Mouse (Mus musculus) heart, adult 11 months (tissue): ENCODE measurements around the gene Slc17a7.
A peak's percentile ranks its signal among the peaks of the same experiment; 100 is the strongest.

Experiments
- DNase-seq: peaks from one replicate; pipeline ENCODE4 v3.0.0; 2022

Slc17a7 gene

GRCm38 (mm10) chr7:45179469-45179868, 15.7 kb downstream of the Slc17a7 start, which contains the start of gene Gfy:
Gfy (minus strand) TSS chr7:45179569.
- no peak for DNase-seq

DNA sequence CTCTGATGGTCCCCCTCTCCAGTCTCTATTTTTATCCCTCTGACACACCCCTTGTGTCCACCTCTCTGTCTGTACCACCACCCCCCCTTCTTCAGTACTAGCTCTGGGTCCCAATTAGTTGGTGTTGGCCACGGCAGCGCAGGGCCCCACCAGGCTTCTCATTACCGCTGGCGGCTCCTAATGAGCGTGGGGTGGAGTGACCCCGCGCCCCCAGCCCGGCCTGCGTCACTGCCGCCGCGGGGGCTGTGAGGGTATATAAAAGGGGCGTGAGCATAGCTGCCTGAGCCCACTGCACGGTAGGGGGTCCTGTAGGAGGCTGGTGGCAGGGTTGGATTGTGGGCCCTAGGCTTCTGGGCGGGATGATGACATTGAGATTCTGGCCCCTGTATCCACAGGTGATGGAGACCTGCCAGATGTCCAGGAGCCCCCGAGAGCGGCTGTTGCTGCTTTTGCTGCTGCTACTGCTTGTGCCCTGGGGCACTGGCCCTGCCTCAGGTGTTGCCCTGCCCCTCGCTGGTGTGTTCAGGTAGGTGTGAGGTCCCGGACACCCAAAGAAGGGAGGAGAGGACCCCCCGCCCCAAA, 17.2 kb downstream of the Slc17a7 start, which contains the start of gene Pth2:
Pth2 (plus strand) TSS at position 100 of the 582 bp plus-strand sequence.
- DNase-seq = no peak

GRCm38 (mm10) chr7:45181540-45181939, 17.8 kb downstream of the Slc17a7 start:
- DNase-seq = no peak

GRCm38 (mm10) chr7:45182199-45182601, 18.5 kb downstream of the Slc17a7 start:
- DNase-seq = peak; percentile 99

DNA sequence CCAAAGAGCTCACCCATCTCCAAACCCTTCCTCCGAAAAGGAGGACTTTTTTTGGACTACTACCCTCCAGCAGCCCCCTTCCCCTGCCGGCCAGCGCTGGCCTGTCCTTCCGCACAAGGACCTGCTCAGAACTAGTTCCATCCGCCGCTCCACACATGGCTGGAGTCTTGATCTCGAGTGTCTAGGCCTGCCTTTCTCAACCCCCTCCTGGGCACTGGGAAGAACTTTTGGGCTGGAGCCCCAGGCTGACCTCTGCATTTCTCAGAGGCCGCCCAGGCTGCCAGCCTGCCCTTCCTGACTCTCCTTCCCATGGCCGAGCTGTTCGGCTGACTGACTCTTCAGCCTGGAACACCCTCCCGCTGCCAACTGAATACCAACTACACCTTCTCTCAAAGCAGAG, 18.9 kb downstream of the Slc17a7 start:
- no peak for DNase-seq

DNA sequence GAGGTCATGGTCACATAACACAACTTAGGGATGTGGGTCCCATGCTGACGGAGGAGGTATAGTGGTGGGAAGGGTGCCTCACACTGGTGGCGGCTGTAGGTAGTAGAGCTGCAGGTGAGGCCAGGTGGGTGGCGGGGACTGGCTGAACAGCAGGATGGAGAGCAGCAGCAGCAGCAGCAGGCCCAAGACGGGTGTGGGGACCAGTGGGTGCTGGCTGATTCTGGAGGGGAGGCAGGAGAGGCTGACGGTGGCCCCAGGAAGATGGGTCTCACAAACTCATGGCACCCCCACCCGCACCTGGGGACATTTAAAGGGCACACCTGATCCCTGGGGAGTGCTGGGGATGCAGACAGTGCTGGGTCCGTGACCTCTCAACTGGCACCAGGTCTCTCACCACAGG, 19.9 kb downstream of the Slc17a7 start:
- no peak for DNase-seq

DNA sequence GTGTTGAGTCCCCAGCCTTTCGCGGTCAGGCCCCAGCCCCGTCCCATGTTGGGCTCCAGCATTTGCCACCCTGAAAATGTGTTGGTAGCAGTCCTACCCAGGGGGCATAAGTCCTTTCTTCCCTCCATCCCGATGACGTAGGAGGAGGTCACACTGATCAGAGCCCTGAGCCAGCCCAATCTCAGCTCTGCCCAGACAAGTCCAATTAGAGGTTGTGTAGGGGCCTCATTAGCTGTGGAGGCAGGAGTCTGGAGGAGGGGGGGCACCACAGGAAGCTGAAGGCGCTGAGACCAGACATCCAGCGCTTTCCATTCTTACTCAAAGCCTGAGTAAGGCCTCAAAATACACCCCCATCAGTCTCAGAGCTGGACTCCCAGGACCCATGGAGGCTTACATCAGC, 22.2 kb downstream of the Slc17a7 start:
- no peak for DNase-seq

- no peak for DNase-seq
Measured at GRCm38 (mm10) chr7:45189600-45189999, 25.9 kb downstream of the Slc17a7 start.

GRCm38 (mm10) chr7:45190186-45190585, 26.4 kb downstream of the Slc17a7 start:
- DNase-seq = no peak

DNA sequence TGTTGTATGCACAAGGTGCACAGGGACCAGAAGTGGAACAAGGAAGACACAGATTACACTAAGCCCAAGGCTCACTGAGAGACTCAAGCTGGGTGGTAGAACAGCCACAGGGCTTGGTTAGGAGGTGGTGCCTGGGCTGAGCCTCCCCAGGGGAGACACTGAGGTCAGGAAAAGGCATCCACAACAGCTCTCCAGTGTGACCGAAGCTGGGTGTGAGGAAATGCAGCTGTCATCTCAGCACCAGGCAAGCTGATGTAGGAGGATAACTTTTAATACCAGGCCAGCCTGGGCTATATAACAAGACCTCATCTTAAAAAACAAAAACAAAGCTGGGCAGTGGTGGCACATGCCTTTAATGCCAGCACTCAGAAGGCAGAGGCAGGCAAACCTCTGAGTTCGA, 27.4 kb downstream of the Slc17a7 start:
- DNase-seq = no peak

GRCm38 (mm10) chr7:45191803-45192363, 28.1 kb downstream of the Slc17a7 start:
- DNase-seq = no peak

GRCm38 (mm10) chr7:45192585-45193310, 29.0 kb downstream of the Slc17a7 start:
- no peak for DNase-seq

GRCm38 (mm10) chr7:45193406-45193805, 29.7 kb downstream of the Slc17a7 start:
- DNase-seq = no peak

DNA sequence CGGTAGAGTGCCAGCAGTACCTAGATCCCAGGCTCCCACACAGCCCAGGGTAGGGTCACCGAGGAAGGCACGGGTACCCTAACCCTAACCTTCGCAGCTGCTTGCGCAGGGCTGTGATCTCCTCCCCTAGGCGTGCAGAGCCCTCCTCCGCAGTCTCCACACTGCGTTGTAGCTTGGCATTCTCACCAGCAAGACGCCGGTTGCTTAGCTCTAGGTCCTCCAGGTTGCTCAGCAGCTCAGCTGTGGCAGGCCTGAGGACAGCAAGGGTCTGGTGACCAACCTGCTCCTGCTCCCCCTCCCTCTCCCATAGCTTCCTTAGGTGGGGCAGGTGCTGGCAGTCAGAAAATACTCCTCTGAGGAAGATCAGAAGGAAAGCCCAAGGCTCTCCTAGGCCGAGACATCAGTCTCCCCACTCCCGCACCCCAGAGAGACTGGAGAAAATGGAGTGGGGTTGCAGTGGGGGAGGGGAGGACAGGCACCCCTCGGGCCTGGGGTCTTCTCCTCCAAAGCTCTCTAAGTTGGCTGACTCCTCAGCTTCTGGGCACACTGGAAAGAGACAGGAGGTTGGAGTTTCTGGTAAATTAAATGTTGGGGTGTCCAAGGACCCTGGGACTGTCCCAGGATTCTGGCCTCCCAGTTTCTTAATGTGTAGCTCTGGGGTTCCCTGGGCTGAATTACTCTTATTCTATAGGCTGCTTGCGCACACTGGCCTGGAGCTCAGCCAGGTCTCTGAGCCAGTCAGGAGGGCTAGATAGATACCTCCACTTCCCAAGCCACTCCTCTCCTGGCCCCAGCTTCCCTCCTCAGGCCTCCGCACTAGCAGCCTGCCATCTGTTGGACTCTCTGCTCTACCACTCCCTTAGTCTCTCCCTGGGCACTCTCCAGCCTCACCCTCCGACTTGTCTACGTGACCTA, 30.4 kb downstream of the Slc17a7 start:
- no peak for DNase-seq

GRCm38 (mm10) chr7:45195341-45196175, 31.8 kb downstream of the Slc17a7 start:
- no peak for DNase-seq

GRCm38 (mm10) chr7:45196176-45196535, 32.4 kb downstream of the Slc17a7 start:
- DNase-seq = no peak

DNA sequence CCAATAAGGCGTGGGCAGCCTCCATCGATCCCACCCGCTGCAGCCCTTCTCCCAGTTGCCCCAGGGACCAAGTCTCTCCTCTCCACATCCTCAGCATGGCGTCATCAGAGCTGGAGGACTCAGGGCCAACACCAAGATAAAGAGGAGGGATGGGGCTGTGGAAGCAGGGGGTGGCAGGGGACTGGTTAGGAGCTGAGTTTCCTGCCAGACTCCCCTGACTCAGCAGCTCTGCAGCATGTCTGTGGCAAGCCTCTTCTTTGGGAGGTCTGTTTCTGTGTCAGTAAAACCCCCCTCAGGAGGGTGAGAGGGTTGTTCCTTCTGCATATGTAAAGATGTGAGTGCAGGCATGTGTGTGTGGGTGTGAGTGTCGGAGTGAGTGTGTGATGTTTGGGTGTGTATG, 33.2 kb downstream of the Slc17a7 start:
- no peak for DNase-seq

- peak; percentile 94 for DNase-seq
Measured at GRCm38 (mm10) chr7:45198435-45198834, 34.7 kb downstream of the Slc17a7 start.

DNA sequence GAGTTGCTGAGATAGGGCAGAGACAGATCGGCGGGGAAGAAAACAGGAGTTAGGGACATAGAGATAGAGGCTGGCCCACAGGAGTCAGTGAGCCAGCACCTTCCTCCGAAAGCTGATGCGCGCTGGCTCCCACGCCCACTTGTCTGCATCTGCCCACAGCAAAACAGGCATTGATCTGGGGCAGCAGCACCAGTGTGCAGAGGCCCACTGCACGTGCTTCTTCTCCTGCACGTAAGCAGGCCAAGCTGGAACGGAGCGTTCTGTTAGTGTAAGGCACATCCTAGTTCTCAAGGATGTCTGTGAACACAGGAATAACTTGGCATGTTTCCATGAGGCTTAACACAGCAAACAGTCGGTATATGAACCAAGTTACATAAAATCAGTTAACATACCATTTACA, 35.2 kb downstream of the Slc17a7 start:
- no peak for DNase-seq

DNA sequence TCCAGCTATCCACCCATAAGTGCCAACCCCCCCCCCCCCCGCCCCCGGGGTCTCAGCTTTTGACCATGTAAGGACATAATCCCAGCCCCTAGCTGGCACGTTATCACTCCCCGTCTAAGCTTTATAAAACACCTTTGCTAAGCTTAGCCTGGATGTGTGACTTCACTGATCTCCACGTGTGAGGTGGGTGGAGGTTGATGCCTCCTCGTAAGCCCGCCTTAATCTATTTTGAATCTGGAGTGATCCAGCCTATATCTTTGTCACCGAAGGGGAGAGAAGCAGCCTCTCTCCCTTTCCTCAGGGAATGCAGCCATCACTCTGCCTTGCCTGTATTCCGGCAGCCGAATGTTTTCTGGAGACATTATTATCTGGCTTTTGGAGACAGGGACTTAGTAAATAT, 38.9 kb downstream of the Slc17a7 start:
- DNase-seq = no peak

- DNase-seq = peak; percentile 99
Measured at GRCm38 (mm10) chr7:45204380-45205143, 40.8 kb downstream of the Slc17a7 start, which contains the start of gene Ccdc155. Ccdc155 (minus strand) TSS chr7:45204892.
